Mouse (Mus musculus) neural tube, embryonic 13.5 days (tissue): Measurements from ENCODE around the gene Rab3gap1. TPM values are rescaled to one million over a fixed set of nuclear protein-coding genes. Genes with fewer than 3 reads are reported as not detected.

Source experiments
- ATAC-seq: fragments of 200-750 bp; cut with Nextera tagmentation; 2 replicates; pipeline ENCODE4 v1.8.0; 2017; ENCODE audit warnings: low read depth, mild to moderate bottlenecking, moderate TSS enrichment, moderate library complexity
- H3K27ac ChIP-seq: fragments of 300-500 bp; sonication (generic); replicated peaks from 2 replicates; pipeline ENCODE4 v1.5.1; 2015; ENCODE audit warnings: moderate library complexity, mild to moderate bottlenecking, inconsistent platforms
- H3K27me3 ChIP-seq: fragments of 300-500 bp; sonication (generic); 2 replicates; pipeline ENCODE4 v1.6.1; 2015; ENCODE audit warnings: mild to moderate bottlenecking, inconsistent platforms
- H3K36me3 ChIP-seq: fragments of 300-500 bp; sonication (generic); 2 replicates; pipeline ENCODE4 v1.6.1; 2015; ENCODE audit warnings: mild to moderate bottlenecking, inconsistent platforms
- H3K4me1 ChIP-seq: fragments of 300-500 bp; sonication (generic); replicated peaks from 2 replicates; pipeline ENCODE4 v1.6.1; 2015; ENCODE audit warnings: inconsistent platforms
- H3K4me2 ChIP-seq: fragments of 300-500 bp; sonication (generic); 2 replicates; pipeline ENCODE4 v1.6.1; 2015; ENCODE audit warnings: inconsistent platforms, mild to moderate bottlenecking, moderate library complexity
- H3K4me3 ChIP-seq: fragments of 300-500 bp; sonication (generic); 2 replicates; pipeline ENCODE4 v1.5.1; 2015; ENCODE audit warnings: mild to moderate bottlenecking, inconsistent platforms
- H3K9ac ChIP-seq: fragments of 300-500 bp; sonication (generic); 2 replicates; pipeline ENCODE4 v1.6.1; 2015; ENCODE audit warnings: moderate library complexity, mild to moderate bottlenecking, inconsistent platforms
- H3K9me3 ChIP-seq: fragments of 300-500 bp; sonication (generic); 2 replicates; pipeline ENCODE4 v1.6.1; 2016; ENCODE audit warnings: inconsistent platforms
- WGBS: fragments of 180-500 bp; shearing (Covaris S2); methylation state at CpG from one replicate; pipeline ENCODE4 v1.1.7; 2015; 5-methylcytosine and 5-hydroxymethylcytosine counted together
- polyA plus RNA-seq: library from polyadenylated mRNA; unstranded; fragments of >200 nt; fragmentation: Nextera tagmentation; extraction: Ambion mirVana; gene quantifications from 2 replicates; pipeline ENCODE4 v1.2.1, GENCODE M21; 2015

Rab3gap1 gene
- 19.3 and 21.7 TPM in 2 replicates for polyA plus RNA-seq

- WGBS, result 12% methylated on average over 47 of the region's 47 CpGs
- peak; percentile 98 for ATAC-seq
- Histone ChIP-seq H3K4me3 (peak within 1 kb of the TSS; percentile 76), H3K36me3 (peaks cover 14% of the 10 kb centered on the region), H3K4me1 (peaks cover 11% of the 10 kb centered on the region), H3K9ac (peak within 1 kb of the TSS; percentile 78), H3K27ac (peak within 1 kb of the TSS; percentile 86), H3K9me3 (no peaks in the 10 kb centered on the region), H3K27me3 (no peaks in the 10 kb centered on the region), H3K4me2 (peak within 1 kb of the TSS; percentile 68)
Measured at GRCm38 (mm10) chr1:127868300-127869261, at the start of gene Rab3gap1. TSS of gene Rab3gap1 (plus strand) at chr1:127868773.

GRCm38 (mm10) chr1:127827325-127827724 is 41.2 kb upstream of the Rab3gap1 start:
- H3K9ac ChIP-seq, result no peak overlapping the region
- ATAC-seq, result no peak
- WGBS, result 29% methylated on average over 2 of the region's 2 CpGs
- H3K4me2 ChIP-seq, result no peak overlapping the region
- H3K4me3 ChIP-seq, result no peak overlapping the region
- H3K27me3 ChIP-seq, result no peaks in the 10 kb centered on the region
- H3K27ac ChIP-seq, result no peak overlapping the region
- H3K9me3 ChIP-seq, result no peaks in the 10 kb centered on the region
- no peaks in the 10 kb centered on the region for H3K4me1 ChIP-seq
- H3K36me3 ChIP-seq, result no peaks in the 10 kb centered on the region

GRCm38 (mm10) chr1:127830215-127830921 is 38.2 kb upstream of the Rab3gap1 start:
- Histone ChIP-seq H3K27ac (no peak overlapping the region), H3K27me3 (no peaks in the 10 kb centered on the region), H3K4me3 (no peak overlapping the region), H3K36me3 (no peaks in the 10 kb centered on the region), H3K4me2 (no peak overlapping the region), H3K9ac (no peak overlapping the region), H3K4me1 (no peaks in the 10 kb centered on the region), H3K9me3 (no peaks in the 10 kb centered on the region)
- WGBS, result 88% methylated on average over 13 of the region's 13 CpGs
- ATAC-seq, result no peak

- Histone ChIP-seq H3K27ac (no peak overlapping the region), H3K9ac (no peak overlapping the region), H3K4me2 (no peak overlapping the region), H3K4me3 (no peak overlapping the region), H3K9me3 (no peaks in the 10 kb centered on the region), H3K27me3 (no peaks in the 10 kb centered on the region), H3K4me1 (no peaks in the 10 kb centered on the region), H3K36me3 (no peaks in the 10 kb centered on the region)
- ATAC-seq, result no peak
- WGBS, result 44% methylated on average over 2 of the region's 2 CpGs
Measured at GRCm38 (mm10) chr1:127833714-127834113, 34.9 kb upstream of the Rab3gap1 start.

- Histone ChIP-seq H3K9me3 (no peaks in the 10 kb centered on the region), H3K4me1 (no peaks in the 10 kb centered on the region), H3K4me3 (no peak overlapping the region), H3K36me3 (no peaks in the 10 kb centered on the region), H3K4me2 (no peak overlapping the region), H3K27me3 (no peaks in the 10 kb centered on the region), H3K9ac (no peak overlapping the region), H3K27ac (no peak overlapping the region)
- 73% methylated on average over 4 of the region's 4 CpGs for WGBS
- no peak for ATAC-seq
Measured at GRCm38 (mm10) chr1:127834202-127834601, 34.4 kb upstream of the Rab3gap1 start.

- Histone ChIP-seq H3K4me3 (no peak overlapping the region), H3K27me3 (no peaks in the 10 kb centered on the region), H3K9me3 (no peaks in the 10 kb centered on the region), H3K36me3 (no peaks in the 10 kb centered on the region), H3K9ac (no peak overlapping the region), H3K4me1 (no peaks in the 10 kb centered on the region), H3K4me2 (no peak overlapping the region), H3K27ac (no peak overlapping the region)
- WGBS, result 37% methylated on average over 4 of the region's 4 CpGs
- no peak for ATAC-seq
Measured at GRCm38 (mm10) chr1:127836619-127837018, 32.0 kb upstream of the Rab3gap1 start.

GRCm38 (mm10) chr1:127838602-127839001 is 30.0 kb upstream of the Rab3gap1 start:
- ATAC-seq, result no peak
- Histone ChIP-seq H3K4me2 (no peak overlapping the region), H3K36me3 (no peaks in the 10 kb centered on the region), H3K9me3 (no peaks in the 10 kb centered on the region), H3K4me1 (no peaks in the 10 kb centered on the region), H3K27ac (no peak overlapping the region), H3K4me3 (no peak overlapping the region), H3K27me3 (no peaks in the 10 kb centered on the region), H3K9ac (no peak overlapping the region)
- WGBS, result 84% methylated on average over 1 of the region's 1 CpGs

GRCm38 (mm10) chr1:127845472-127845871 is 23.1 kb upstream of the Rab3gap1 start:
- WGBS, result 88% methylated on average over 5 of the region's 5 CpGs
- H3K27me3 ChIP-seq, result no peaks in the 10 kb centered on the region
- no peaks in the 10 kb centered on the region for H3K36me3 ChIP-seq
- H3K4me1 ChIP-seq, result no peaks in the 10 kb centered on the region
- H3K9ac ChIP-seq, result no peak overlapping the region
- no peak overlapping the region for H3K4me3 ChIP-seq
- H3K27ac ChIP-seq, result no peak overlapping the region
- ATAC-seq, result no peak
- H3K9me3 ChIP-seq, result no peaks in the 10 kb centered on the region
- no peak overlapping the region for H3K4me2 ChIP-seq

- Histone ChIP-seq H3K9ac (no peak overlapping the region), H3K27me3 (no peaks in the 10 kb centered on the region), H3K9me3 (peaks cover 11% of the 10 kb centered on the region), H3K36me3 (no peaks in the 10 kb centered on the region), H3K4me3 (no peak overlapping the region), H3K4me1 (no peaks in the 10 kb centered on the region; the same call in 1 of the 2 replicates), H3K4me2 (no peak overlapping the region), H3K27ac (no peak overlapping the region)
- WGBS, result 89% methylated on average over 7 of the region's 7 CpGs
- no peak for ATAC-seq
Measured at GRCm38 (mm10) chr1:127850075-127850610, 18.4 kb upstream of the Rab3gap1 start.

GRCm38 (mm10) chr1:127854486-127855222 is 13.9 kb upstream of the Rab3gap1 start, which contains the start of gene Map3k19:
TSS of gene Map3k19 (minus strand) at chr1:127855031.
- 76% methylated on average over 14 of the region's 14 CpGs for WGBS
- ATAC-seq, result no peak

GRCm38 (mm10) chr1:127858945-127859648 is 9.5 kb upstream of the Rab3gap1 start:
- Histone ChIP-seq H3K9me3 (no peaks in the 10 kb centered on the region), H3K4me1 (no peaks in the 10 kb centered on the region; the same call in 1 of the 2 replicates), H3K27ac (no peak overlapping the region), H3K4me3 (no peak overlapping the region), H3K9ac (no peak overlapping the region), H3K4me2 (no peak overlapping the region), H3K27me3 (no peaks in the 10 kb centered on the region), H3K36me3 (no peaks in the 10 kb centered on the region)
- ATAC-seq, result no peak
- WGBS, result 87% methylated on average over 9 of the region's 9 CpGs

More at GRCm38 (mm10) chr1:127854486-127855222, 13.9 kb upstream of the Rab3gap1 start, which contains the start of gene Map3k19:
- no peak within 1 kb of the TSS for H3K27ac ChIP-seq
- no peak within 1 kb of the TSS for H3K4me2 ChIP-seq
- H3K27me3 ChIP-seq, result no peaks in the 10 kb centered on the region
- no peaks in the 10 kb centered on the region; the same call in 1 of the 2 replicates for H3K4me1 ChIP-seq
- no peak within 1 kb of the TSS for H3K4me3 ChIP-seq
- H3K36me3 ChIP-seq, result no peaks in the 10 kb centered on the region
- H3K9ac ChIP-seq, result no peak within 1 kb of the TSS
- H3K9me3 ChIP-seq, result peaks cover 11% of the 10 kb centered on the region
